Mouse (Mus musculus) mesoderm, embryonic 11.5 days (tissue): Measurements from ENCODE around the gene Cacybp.

Experiments used
- DNase-seq: peaks from one replicate; pipeline ENCODE4 v3.0.0-alpha.2; 2012; ENCODE audit warnings: low read depth, low spot score

Cacybp gene

DNA sequence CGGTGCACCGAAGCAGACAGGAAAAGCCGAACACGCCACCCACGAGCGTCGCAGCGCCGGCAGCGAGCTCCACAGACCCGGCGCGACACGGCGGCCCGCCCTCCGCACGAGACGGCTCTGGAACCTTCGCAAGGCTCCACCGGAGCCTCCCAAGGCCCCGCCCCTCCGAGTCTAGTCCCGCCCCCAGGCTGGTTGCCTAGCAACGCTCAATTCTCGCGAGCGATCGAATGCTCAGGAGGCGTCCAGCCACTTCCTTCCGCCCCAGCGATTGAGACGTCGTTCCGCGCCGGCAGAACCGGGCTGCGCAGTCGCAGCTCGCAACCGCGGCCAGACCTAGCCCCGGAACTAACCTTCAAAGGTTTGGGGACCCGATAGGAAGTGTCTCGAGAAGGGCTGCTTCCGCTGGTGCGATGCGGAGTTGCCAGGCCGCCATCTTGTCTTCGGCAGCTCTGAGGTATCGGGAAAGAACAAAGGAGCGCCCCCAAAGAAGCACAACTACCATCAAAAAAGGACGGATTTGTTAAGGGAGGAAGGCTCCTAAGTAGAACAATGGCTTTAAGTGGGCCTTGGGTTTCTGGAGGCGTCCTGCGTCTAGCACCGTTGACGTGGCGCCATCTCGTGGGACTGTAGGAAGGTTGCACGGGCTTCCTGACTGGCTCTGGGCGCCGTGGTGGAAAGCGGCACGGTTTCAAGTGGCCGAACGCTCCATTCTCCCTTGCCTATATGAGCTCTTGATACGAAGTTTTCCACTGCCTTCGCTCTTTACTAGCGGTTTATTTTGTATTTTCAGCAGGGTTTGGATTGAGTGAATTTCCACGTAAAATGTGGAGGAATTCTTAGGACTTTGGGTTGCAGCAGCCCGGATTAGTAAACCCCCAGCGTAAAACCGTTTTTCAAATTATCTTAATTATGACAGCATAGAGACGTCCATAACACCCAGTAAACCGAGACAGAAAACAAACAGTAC is at the start of gene Cacybp:
Gene Cacybp, minus strand, starts transcription at position 173 of the 967 bp plus-strand sequence.
- DNase-seq, result peak; percentile 99

DNA sequence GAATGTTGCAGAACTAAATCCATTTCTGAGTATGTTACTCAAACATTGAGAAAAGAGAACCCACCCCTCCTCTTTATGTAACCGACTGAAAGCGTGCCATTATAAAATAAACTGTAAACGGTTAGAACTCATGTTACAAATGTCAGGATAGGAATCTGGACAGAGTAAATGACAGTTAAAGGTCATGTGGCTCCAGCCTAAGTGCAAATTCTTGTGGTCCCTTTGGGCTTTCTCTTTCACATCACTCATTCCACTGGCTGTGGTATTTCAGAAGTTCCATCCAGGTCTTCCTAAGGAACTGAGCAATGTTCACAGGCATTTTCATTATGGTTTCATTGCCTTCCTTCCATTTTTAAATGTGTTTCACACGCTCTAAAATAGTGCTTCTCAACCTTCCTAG is 49.7 kb upstream of the Cacybp start:
- peak; percentile 26 for DNase-seq

DNA sequence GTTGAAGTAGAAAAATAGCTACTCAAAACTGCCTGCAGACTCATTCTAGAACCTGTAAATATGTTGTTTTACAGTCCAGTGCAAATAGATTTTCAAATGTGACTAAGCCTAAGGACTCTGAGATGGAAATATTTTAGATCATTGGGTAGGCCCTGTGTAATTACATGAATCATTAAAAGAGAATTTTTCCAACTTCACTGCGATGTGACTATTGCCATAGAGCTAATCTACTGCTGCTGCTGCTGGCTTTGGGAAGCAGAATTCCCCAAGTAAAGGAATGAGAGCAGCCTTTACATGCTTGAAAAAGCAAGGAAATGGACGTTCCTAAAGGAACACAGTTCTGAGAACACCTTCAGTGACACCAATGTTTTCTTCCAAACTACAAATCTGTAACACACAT is 49.2 kb upstream of the Cacybp start:
- DNase-seq, result no peak

DNA sequence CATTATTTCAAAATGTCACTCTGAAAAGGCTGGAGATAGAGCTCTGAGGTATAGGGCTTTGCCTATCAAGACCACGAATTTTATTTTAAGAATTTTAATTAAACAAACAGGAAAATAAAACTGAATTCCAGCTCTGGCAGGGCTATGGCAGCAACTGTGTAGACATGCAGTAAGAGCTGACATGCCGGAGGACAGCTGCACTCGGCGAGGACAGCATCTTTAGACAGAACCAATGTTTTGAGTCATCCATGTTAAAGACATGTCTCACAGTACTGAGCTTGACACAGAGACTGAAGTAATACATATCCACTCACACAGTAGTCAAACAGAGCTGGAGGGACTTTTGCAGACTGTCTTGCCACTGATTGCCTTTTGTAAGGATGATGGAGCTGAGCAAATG is 47.9 kb upstream of the Cacybp start:
- DNase-seq, result no peak

DNA sequence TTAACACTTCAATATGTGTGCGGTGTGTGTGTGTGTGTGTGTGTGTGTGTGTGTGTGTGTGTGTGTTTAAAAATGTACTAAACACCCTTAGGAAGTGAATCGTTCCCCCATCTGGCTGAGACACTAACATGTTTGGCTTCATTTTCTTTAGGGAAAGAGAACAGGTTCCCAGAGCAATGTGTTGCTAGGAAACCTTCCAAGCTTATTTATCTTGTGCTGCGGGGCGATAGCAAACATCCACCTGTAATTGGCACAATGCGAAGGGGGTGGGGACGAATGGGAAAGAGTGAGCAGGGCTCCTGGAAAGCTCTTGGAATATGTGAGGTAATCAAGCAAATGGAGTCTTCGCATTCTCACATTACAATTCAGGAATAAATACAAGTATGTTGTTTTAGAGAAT is 47.2 kb upstream of the Cacybp start:
- no peak for DNase-seq

DNA sequence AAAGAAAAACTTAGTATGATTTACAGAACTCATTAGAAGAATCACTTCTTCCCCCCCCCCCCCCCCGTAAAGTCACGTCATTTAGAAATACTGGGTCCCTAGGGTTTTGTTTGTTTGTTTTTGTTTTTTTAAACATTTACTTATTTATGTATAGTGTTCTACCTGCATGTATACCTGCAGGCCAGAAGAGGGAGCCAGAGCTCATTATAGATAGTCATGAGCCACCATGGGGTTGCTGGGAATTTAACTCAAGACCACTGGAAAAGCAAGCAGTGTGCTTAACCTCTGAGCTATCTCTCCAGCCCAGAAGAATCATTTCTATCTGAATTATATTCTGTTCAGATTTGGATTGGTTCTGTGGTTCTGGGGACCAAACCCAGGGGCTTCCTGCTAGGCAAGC is 40.4 kb upstream of the Cacybp start:
- no peak for DNase-seq

DNA sequence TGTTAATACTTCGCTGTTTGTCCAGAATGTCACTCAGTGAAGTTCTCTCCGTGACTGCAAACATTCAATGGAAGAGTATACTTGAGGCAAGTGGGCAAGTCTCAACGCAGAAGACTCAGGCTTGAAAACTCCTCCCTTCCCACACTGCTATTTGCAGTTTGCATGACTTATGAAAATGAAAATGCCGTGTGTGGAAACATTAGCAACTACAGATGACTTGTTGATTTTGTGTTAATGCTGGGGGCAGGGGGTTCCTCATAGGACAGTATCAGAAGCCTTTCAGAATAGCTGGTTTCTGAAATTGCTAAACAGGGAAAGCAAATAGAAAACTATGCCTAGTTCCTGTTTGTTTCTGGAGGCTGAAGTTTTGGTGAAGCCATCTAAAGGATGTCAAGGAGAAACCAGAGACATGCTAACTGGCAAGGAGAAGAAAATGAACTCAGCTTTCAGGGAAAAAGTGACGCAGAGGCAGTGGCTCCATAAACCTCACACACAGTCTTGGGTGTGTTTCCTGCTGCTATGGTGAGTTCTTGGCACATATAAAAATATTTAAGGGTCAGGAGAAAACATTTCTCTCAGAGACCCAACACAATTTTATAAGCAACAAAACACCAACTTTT is 38.8 kb upstream of the Cacybp start:
- DNase-seq, result no peak

DNA sequence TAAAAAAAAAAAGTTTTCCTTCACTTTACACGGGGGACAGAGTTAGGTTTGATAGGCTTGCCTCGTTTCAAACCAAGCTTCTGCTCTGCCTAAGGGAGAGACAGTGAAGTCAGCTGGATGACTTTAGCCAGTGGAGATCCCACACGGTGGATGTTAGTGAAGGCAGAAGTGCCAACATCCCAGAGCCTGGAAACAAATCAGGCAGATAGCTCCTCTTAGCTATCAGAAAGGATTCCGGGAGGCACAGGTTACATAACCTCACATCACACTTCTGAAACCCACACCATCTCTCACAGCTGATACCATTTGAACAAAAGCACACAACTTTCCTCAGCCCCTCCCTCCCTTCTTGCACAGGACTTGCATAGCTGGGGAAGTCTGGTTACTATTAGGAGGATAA is 38.1 kb upstream of the Cacybp start:
- DNase-seq, result no peak

DNA sequence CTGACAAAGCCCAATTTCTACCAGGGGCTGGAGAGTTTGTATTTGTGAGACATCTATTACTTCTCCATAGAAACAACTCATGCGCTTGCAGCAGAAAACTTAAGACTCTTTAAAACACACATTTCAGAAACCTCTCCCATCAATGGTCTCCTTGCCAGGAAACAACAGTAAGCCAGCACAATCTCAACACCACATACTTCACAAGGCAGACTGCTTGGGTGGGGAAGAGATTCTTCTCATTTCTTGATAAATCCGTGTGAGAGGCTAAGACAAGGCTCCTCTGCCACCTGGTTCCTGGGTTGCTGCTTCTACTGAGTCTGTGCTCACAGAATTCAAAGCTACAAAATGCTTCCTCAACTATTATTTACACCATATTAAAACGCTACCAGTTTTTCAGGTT is 37.1 kb upstream of the Cacybp start:
- DNase-seq, result no peak

DNA sequence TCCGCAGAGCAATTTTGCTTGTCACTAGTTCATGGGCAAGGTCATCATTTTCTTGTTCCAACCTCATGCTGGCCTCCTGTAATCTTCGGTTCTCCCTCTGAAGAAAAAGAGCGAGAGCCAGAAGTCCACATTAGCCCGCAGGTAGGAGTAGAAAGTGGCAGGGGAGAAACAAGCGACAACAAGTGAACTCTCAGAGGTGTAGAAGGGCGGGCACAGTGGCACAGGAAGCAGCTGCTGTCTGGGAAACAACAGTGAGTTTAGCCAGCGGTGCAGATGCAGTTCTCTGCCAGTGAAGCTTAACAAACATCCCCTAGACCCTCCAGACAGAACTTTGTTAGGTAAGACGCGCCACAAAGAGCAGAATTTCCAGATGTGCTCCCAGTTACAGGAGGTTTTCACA is 34.8 kb upstream of the Cacybp start:
- no peak for DNase-seq

DNA sequence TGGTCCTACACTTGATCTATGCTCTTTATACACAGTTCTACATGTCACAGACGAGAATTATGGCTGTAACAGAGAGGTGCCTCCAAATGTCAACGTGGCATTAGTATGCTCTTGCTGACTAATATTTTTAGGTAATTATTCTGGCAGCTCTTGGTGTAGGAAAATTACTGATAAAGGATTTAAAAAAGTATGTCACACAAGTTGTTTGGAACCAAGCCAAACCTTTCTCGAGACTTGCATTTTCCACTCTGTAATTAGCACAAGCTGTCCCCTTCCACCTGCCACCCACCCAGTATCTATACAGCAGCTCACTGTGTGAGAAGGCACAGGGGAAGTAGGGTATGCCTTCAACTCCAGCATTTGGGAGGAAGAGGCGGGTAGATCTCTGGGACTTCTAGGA is 34.2 kb upstream of the Cacybp start:
- DNase-seq, result no peak

DNA sequence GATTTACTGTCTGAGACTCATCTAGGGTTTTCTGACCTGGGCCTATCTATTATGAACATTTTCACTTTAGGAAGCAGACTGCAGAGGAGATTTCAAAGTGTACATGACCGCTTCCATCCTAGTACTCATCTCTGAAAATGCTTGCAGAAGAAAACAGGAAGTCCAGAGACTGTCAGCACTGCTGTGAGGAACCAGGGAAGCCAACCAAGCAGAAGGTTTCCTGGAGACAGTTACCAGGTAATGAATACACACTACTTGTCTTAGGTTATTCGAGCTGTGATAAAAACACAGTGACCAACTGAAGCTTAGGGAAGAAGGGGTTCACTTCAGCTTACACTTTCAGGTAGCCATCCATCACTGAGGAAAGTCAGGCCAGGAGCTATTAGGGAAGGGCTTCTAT is 33.3 kb upstream of the Cacybp start:
- no peak for DNase-seq

DNA sequence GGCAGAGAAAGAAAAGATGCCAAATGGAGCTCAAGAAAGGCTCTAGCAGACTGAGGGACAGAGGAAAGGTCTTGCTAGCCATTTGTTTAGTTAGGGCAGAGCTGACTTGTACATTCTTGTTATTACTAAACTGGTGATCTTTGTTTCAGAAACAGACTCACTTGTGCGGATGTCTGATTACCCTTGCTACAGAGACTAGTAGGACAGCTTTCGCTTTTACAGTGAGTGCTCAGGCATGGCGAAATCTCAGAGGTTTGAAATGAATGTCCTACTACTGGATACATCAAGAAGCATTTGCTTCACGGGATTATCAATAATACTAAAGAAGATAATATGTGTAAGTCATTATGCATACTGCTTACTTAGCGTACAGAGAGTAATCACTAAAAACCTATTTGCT is 32.0 kb upstream of the Cacybp start:
- DNase-seq, result no peak

DNA sequence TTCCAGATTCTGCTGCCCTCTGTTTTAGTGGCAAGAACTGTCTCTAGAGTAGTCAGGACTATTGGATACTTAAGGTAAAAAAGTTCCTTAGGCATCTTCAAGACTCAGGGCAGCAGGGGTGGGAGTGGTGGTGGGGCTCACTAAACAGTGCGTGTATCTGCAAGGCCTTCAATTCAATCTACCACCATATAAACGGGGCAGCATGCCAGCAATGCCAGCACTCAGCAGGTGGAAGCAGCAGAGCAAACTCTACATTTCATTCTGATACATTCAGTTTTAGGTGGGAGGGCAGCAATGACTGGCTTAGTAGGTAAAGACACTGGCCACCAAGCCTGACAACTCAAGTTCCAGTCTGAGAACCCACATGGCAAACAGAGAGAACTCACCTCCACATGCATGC is 27.4 kb upstream of the Cacybp start:
- no peak for DNase-seq

DNA sequence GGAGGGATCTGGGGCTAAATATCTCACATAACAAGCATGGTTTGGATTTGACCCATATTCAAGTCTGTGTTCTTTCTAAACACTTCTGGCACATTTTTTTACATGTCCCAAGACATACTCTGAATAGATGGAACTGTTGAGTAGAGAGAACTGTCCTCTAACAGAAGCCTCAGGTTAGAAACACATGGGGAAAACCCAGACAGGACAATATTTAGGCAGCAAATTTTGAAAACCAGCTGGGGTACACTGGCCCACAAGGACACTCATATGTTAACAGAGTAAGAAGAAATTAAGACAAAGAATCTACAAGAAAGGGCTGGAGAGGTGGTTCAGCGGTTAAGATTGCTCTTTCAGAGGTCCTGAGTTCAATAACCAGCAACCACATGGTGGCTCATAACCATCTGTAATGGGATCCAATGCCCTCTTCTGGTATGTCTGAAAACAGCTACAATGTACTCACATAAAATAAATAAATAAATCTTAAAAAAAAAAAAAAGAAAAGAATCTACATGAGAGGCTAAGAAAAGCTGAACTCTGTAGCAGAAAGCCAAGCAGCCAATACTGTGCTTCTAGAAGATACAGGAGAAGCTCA is 26.3 kb upstream of the Cacybp start:
- no peak for DNase-seq

DNA sequence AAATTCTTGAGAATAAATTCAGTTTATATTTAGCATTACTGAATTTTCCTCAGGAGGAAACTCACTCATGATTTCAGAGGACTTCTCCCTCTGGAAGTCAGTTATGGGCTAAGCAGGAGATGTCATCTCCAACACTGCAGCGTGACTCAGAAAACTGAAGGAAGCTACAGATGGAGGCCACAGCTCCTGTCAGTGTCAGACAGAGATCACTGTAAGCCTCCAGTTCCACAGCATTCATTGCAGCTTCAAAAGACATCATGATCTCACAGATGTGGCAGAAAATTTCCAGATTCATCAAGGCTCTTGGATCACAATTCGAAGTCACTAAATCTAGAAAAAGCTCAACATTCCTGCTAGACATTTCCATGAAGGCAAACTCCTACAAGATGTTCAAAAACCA is 25.3 kb upstream of the Cacybp start:
- DNase-seq, result no peak

DNA sequence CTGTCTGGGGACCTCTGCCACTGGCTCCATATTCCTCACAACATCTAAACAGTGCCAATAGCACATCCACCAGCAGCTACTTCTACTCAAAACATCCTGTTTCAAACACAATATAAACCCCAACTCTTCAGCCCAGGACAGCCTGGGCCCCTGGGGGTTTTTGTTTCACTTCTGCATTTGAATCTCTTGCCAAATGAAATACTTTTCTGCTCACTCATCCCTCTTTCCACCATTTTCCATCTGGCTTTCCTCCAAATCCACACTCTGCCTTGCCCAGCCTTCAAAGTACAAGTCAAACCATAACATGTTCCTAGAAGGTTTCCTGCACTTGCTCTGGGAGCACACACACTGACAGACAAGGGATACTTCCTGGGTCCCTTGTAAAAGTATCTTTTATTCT is 21.2 kb upstream of the Cacybp start:
- DNase-seq, result no peak

DNA sequence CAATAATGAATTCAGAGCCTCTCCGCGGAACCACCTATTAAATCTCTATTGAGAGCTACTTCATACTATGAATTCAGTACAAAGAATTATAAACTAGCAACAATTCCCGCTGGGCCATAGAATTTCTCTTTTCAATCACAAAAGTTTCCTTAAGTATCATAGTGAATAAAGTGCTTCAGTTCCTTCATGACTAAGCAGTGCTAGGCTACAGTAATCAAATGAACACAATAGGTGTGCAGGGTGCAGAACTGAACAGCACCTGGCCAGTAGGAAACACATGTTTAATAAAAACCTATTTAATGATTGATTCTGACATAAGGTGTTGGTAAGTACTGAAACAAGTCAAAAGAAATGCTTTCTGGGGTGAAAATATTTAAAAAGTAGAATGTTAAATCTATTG is 19.4 kb upstream of the Cacybp start:
- no peak for DNase-seq

DNA sequence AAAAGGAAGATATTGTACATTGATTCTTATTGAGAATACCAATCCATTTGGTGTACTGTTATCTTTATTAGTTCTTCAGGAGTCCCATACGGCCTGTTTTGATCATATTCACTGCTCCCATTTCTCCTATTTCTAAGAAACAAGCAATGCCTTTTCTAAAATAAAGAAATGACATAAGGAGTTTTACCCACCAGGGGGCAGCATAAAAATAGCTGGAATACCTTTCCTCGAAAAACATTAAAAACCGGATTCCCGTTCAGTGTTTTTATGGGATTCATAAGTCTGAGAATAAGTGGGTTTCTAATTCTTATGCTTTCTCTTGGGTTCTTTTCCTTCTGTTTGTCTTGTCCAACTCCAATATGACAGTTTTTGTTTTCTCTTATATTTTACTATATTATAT is 18.3 kb upstream of the Cacybp start:
- DNase-seq, result peak; percentile 54

DNA sequence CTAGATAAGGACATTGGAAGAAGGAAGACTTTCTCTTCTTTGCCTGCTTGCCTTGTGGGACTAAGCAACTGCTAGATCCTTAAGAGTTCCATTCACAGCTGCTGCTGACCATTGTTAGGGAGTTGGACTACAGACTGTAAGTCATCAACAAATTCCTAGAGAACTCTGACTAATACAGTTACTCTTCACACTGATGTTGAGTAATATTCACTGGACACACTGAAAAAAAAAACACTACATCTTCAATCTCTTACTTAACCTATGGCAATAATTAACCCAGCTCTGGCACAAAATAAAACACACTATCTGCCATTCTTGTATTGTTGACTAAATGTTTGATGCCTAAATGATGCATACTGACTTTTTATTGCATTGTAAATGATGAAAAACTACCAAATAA is 15.2 kb upstream of the Cacybp start:
- no peak for DNase-seq

DNA sequence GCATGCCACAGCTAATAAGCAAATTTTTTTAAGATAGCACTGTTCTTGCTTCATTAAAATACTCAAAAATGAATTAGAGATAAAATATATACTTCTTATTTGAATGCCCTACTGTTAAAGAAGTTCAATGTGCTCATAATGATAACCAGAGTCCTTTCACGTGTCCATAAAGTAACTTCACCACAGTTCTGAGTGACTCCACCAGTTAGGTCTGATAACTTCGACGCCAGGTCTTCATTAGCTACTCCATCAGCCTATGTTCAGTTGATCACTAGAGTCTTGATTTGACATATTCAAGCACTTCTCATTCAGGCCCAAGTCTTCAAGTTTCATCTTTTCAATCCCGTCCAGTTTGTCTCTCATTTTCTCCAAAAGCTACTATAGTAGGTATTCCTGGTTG is 14.5 kb upstream of the Cacybp start:
- DNase-seq, result no peak

DNA sequence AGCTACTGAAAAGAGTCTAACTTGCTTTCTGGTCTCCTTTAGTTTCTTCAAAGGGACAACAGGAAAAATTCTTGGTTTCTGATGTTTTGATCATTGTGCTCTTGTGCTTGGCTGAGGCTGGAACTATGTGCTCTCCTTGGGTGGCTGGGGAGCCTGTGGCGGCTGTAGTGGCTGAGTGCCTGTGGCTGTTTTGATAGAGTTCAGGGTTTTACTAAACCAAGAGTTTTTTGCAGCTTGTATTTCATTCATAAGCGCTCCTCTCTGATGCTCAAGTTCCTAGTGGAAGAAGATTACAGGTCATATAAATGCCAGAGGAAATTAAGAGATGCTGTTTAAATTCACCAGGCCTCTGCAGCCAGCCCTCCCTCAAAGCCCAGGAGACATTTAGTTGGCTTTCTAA is 11.4 kb upstream of the Cacybp start:
- DNase-seq, result no peak

DNA sequence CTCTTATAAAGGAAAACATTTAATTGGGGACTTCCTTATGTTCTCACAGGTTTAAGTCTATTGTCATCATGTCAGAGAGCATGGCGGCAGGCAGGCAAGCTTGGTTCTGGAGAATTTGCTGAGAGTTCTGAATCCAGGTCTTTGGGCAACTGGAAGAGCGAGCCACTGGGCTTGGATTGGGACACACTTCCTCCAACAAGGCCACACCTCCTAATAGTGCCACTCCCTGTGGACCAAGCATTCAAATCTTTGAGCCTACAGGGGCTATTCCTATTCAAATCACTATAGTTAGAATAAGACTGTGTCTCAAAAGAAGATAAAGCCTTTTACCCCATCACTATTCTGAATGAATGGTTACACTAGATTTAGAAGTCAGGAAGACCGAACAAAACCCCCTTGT is 5.2 kb upstream of the Cacybp start:
- DNase-seq, result no peak
